Mouse (Mus musculus): ENCODE measurements around the gene Selplg. TPM values are rescaled to one million over a fixed set of nuclear protein-coding genes. Genes with fewer than 3 reads are reported as not detected.

Selplg gene
- polyA plus RNA-seq, 1 experiment from 2014 or later = 0.51 TPM

- ATAC-seq (ENCODE audit: insufficient number of reproducible peaks, low FRiP score) = no peak
- H3K9ac ChIP-seq = no peak overlapping the region
- no peak overlapping the region for H3K27ac ChIP-seq (ENCODE audit: poor library complexity, severe bottlenecking)
- peaks cover 10% of the 10 kb centered on the region for H3K4me1 ChIP-seq (replicated peaks)
- H3K27me3 ChIP-seq (replicated peaks) = no peaks in the 10 kb centered on the region
- no peak overlapping the region for H3K4me2 ChIP-seq
- H3K4me3 ChIP-seq = no peak overlapping the region
- no peaks in the 10 kb centered on the region for H3K9me3 ChIP-seq (replicated peaks)
- peaks cover 55% of the 10 kb centered on the region for H3K36me3 ChIP-seq
- 89% methylated on average over 4 of the region's 4 CpGs for WGBS
Measured at GRCm38 (mm10) chr5:113840443-113840842, 8.0 kb upstream of the Selplg start.

DNA sequence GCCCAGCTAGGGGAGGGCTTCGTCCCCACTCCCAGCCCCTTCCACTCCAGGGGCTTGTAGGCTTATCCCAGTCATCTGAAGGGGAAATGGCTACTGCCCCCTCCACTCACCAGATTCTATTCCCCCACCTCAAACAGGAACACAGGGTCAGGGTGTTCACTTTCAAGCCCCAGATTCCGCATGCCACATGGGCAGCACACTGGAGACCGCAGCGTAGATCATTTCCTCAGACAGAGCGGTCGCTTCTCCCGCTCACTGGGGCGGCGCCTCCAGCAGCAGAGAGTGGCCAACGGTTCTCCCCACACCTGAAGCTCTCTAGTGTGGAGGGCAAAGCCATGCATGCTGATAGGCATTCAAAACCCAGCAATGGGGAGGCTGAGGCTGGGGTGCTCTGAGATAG, 4.5 kb upstream of the Selplg start:
- H3K4me3 ChIP-seq = no peak overlapping the region
- 84% methylated on average over 10 of the region's 10 CpGs for WGBS
- H3K9me3 ChIP-seq (replicated peaks) = no peaks in the 10 kb centered on the region
- H3K27ac ChIP-seq (ENCODE audit: poor library complexity, severe bottlenecking) = no peak overlapping the region
- H3K27me3 ChIP-seq (replicated peaks) = no peaks in the 10 kb centered on the region
- H3K9ac ChIP-seq = no peak overlapping the region
- no peak for ATAC-seq (ENCODE audit: insufficient number of reproducible peaks, low FRiP score)
- peaks cover 20% of the 10 kb centered on the region for H3K36me3 ChIP-seq
- peaks cover 5% of the 10 kb centered on the region for H3K4me1 ChIP-seq (replicated peaks)
- no peak overlapping the region for H3K4me2 ChIP-seq

GRCm38 (mm10) chr5:113833316-113833947, 988 bp upstream of the Selplg start:
- ATAC-seq (ENCODE audit: insufficient number of reproducible peaks, low FRiP score) = no peak
- Histone ChIP-seq H3K9me3 (replicated peaks) (no peaks in the 10 kb centered on the region), H3K4me2 (no peak overlapping the region), H3K36me3 (no peaks in the 10 kb centered on the region), H3K27ac (ENCODE audit: poor library complexity, severe bottlenecking) (no peak overlapping the region), H3K4me1 (replicated peaks) (peaks cover 6% of the 10 kb centered on the region; the same call in 1 of the 2 replicates), H3K9ac (no peak overlapping the region), H3K27me3 (replicated peaks) (no peaks in the 10 kb centered on the region), H3K4me3 (no peak overlapping the region)
- 60% methylated on average over 16 of the region's 16 CpGs for WGBS

DNA sequence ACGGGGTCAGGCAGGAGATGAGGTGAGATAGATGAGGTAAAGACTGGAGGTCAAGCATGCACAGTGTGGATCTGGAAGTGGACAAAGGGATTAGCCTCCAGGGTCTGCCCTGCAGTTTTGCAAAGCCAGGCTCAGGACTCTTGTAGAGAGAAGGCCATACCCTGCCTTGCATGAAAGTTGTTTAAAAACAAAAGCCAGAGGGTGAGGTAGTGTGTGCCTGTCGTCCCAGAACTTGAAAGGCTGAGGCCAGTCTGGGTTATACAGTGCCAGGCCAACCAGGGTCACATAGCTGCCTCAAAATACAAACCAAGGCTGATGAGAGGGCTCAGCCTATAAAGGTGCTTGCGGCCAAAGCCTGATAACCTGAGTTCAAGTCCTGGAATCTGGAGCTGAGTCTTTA, 703 bp downstream of the Selplg start:
- H3K4me2 ChIP-seq = no peak overlapping the region
- peaks cover 6% of the 10 kb centered on the region; the same call in 1 of the 2 replicates for H3K4me1 ChIP-seq (replicated peaks)
- H3K27me3 ChIP-seq (replicated peaks) = no peaks in the 10 kb centered on the region; the same call in 1 of the 2 replicates
- H3K9ac ChIP-seq = no peak overlapping the region
- no peaks in the 10 kb centered on the region for H3K9me3 ChIP-seq (replicated peaks)
- no peak overlapping the region for H3K4me3 ChIP-seq
- ATAC-seq (ENCODE audit: insufficient number of reproducible peaks, low FRiP score) = no peak
- no peak overlapping the region for H3K27ac ChIP-seq (ENCODE audit: poor library complexity, severe bottlenecking)
- WGBS = 73% methylated on average over 3 of the region's 3 CpGs
- H3K36me3 ChIP-seq = no peaks in the 10 kb centered on the region

DNA sequence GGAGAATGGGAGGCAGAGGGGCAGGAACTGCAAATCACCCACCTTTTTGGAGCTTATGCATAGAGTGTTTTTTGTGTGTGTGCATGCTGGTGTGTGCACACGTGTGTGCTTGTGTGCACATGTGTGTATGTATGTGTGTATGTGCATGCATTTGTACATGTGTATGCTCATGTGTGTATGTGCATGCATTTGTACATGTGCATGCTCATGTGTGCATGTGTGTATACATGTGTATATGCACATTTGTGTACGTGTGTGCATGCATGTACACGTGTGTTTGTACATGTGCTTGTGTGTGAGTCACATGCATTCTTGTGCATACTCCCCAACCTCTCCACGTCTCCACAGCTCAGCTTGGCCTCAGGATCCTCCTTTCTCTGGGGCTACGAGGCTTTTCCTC, 1.6 kb downstream of the Selplg start:
- Histone ChIP-seq H3K9ac (no peak overlapping the region), H3K4me2 (no peak overlapping the region), H3K4me3 (no peak overlapping the region), H3K36me3 (no peaks in the 10 kb centered on the region), H3K27ac (ENCODE audit: poor library complexity, severe bottlenecking) (no peak overlapping the region), H3K9me3 (replicated peaks) (no peaks in the 10 kb centered on the region), H3K4me1 (replicated peaks) (peaks cover 6% of the 10 kb centered on the region; the same call in 1 of the 2 replicates), H3K27me3 (replicated peaks) (no peaks in the 10 kb centered on the region; the same call in 1 of the 2 replicates)
- 91% methylated on average over 5 of the region's 5 CpGs for WGBS
- ATAC-seq (ENCODE audit: insufficient number of reproducible peaks, low FRiP score) = no peak

DNA sequence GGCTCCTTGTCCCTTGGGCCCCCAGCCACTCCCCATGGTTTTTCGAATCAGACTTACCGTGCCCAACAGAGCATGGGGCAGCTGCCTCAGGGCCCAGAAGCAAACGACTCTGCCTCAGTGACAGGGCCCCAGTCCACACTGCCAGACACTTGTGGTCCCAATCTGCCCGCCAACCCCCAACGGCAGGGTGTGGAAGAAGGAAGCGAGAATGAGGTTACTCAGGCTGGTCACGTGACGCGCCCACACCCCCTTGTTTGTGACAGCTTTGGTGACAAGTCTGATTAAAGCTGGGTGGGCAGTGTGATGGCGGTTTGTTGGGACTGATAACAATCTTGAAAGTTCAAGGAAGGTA, 2.2 kb downstream of the Selplg start:
- no peak overlapping the region for H3K4me2 ChIP-seq
- H3K9me3 ChIP-seq (replicated peaks) = no peaks in the 10 kb centered on the region
- H3K9ac ChIP-seq = no peak overlapping the region
- H3K4me3 ChIP-seq = no peak overlapping the region
- no peak for ATAC-seq (ENCODE audit: insufficient number of reproducible peaks, low FRiP score)
- H3K36me3 ChIP-seq = no peaks in the 10 kb centered on the region
- H3K4me1 ChIP-seq (replicated peaks) = peaks cover 6% of the 10 kb centered on the region; the same call in 1 of the 2 replicates
- no peaks in the 10 kb centered on the region; the same call in 1 of the 2 replicates for H3K27me3 ChIP-seq (replicated peaks)
- WGBS = 34% methylated on average over 10 of the region's 10 CpGs
- no peak overlapping the region for H3K27ac ChIP-seq (ENCODE audit: poor library complexity, severe bottlenecking)

GRCm38 (mm10) chr5:113829566-113830291, 2.7 kb downstream of the Selplg start:
- no peaks in the 10 kb centered on the region; the same call in 1 of the 2 replicates for H3K27me3 ChIP-seq (replicated peaks)
- no peak for ATAC-seq (ENCODE audit: insufficient number of reproducible peaks, low FRiP score)
- peaks cover 6% of the 10 kb centered on the region; the same call in 1 of the 2 replicates for H3K4me1 ChIP-seq (replicated peaks)
- 75% methylated on average over 7 of the region's 7 CpGs for WGBS
- H3K9ac ChIP-seq = no peak overlapping the region
- no peaks in the 10 kb centered on the region for H3K36me3 ChIP-seq
- no peak overlapping the region for H3K4me3 ChIP-seq
- H3K9me3 ChIP-seq (replicated peaks) = no peaks in the 10 kb centered on the region
- H3K27ac ChIP-seq (ENCODE audit: poor library complexity, severe bottlenecking) = no peak overlapping the region
- H3K4me2 ChIP-seq = no peak overlapping the region

- no peak overlapping the region for H3K4me3 ChIP-seq
- H3K4me2 ChIP-seq = no peak overlapping the region
- H3K9me3 ChIP-seq (replicated peaks) = no peaks in the 10 kb centered on the region
- no peak overlapping the region for H3K27ac ChIP-seq (ENCODE audit: poor library complexity, severe bottlenecking)
- H3K9ac ChIP-seq = no peak overlapping the region
- H3K27me3 ChIP-seq (replicated peaks) = no peaks in the 10 kb centered on the region; the same call in 1 of the 2 replicates
- H3K36me3 ChIP-seq = no peaks in the 10 kb centered on the region
- 62% methylated on average over 7 of the region's 7 CpGs for WGBS
- H3K4me1 ChIP-seq (replicated peaks) = peaks cover 6% of the 10 kb centered on the region; the same call in 1 of the 2 replicates
- ATAC-seq (ENCODE audit: insufficient number of reproducible peaks, low FRiP score) = no peak
Measured at GRCm38 (mm10) chr5:113828481-113828880, 4.0 kb downstream of the Selplg start.

GRCm38 (mm10) chr5:113827991-113828411, 4.4 kb downstream of the Selplg start:
- no peak overlapping the region for H3K4me2 ChIP-seq
- WGBS = 42% methylated on average over 4 of the region's 4 CpGs
- no peak overlapping the region for H3K4me3 ChIP-seq
- H3K36me3 ChIP-seq = no peaks in the 10 kb centered on the region
- no peak overlapping the region for H3K9ac ChIP-seq
- no peaks in the 10 kb centered on the region; the same call in 1 of the 2 replicates for H3K27me3 ChIP-seq (replicated peaks)
- ATAC-seq (ENCODE audit: insufficient number of reproducible peaks, low FRiP score) = no peak
- no peaks in the 10 kb centered on the region for H3K9me3 ChIP-seq (replicated peaks)
- no peak overlapping the region for H3K27ac ChIP-seq (ENCODE audit: poor library complexity, severe bottlenecking)
- H3K4me1 ChIP-seq (replicated peaks) = peaks cover 6% of the 10 kb centered on the region; the same call in 1 of the 2 replicates

- H3K4me2 ChIP-seq = no peak overlapping the region
- 83% methylated on average over 4 of the region's 4 CpGs for WGBS
- no peaks in the 10 kb centered on the region for H3K36me3 ChIP-seq
- H3K9me3 ChIP-seq (replicated peaks) = no peaks in the 10 kb centered on the region
- H3K4me3 ChIP-seq = no peak overlapping the region
- no peaks in the 10 kb centered on the region; the same call in 1 of the 2 replicates for H3K27me3 ChIP-seq (replicated peaks)
- H3K9ac ChIP-seq = no peak overlapping the region
- H3K4me1 ChIP-seq (replicated peaks) = peaks cover 6% of the 10 kb centered on the region; the same call in 1 of the 2 replicates
- ATAC-seq (ENCODE audit: insufficient number of reproducible peaks, low FRiP score) = no peak
- no peak overlapping the region for H3K27ac ChIP-seq (ENCODE audit: poor library complexity, severe bottlenecking)
Measured at GRCm38 (mm10) chr5:113826619-113827018, 5.8 kb downstream of the Selplg start.

GRCm38 (mm10) chr5:113825558-113825957, 6.9 kb downstream of the Selplg start:
- no peak for ATAC-seq (ENCODE audit: insufficient number of reproducible peaks, low FRiP score)
- Histone ChIP-seq H3K9me3 (replicated peaks) (no peaks in the 10 kb centered on the region), H3K27ac (ENCODE audit: poor library complexity, severe bottlenecking) (no peak overlapping the region), H3K36me3 (no peaks in the 10 kb centered on the region), H3K27me3 (replicated peaks) (no peaks in the 10 kb centered on the region; the same call in 1 of the 2 replicates), H3K4me2 (no peak overlapping the region), H3K4me3 (no peak overlapping the region), H3K9ac (no peak overlapping the region), H3K4me1 (replicated peaks) (peaks cover 6% of the 10 kb centered on the region; the same call in 1 of the 2 replicates)
- WGBS = 73% methylated on average over 7 of the region's 7 CpGs
